Mouse (Mus musculus) lung, adult 2 months (tissue): Measurements from ENCODE around the gene Zbtb25. TPM values are rescaled to one million over a fixed set of nuclear protein-coding genes. Genes with fewer than 3 reads are reported as not detected.

Source experiments
- DNase-seq: peaks from one replicate; pipeline ENCODE4 v3.0.0; 2022
- H3K4me1 ChIP-seq: fragments of 200-500 bp; 2 replicates; pipeline ENCODE4 v1.6.1; 2011; ENCODE audit warnings: low read length; ENCODE audit not compliant: control insufficient read depth, insufficient read depth
- H3K4me3 ChIP-seq: fragments of 200-500 bp; replicated peaks from 2 replicates; pipeline ENCODE3; 2011; ENCODE audit warnings: low read depth, mild to moderate bottlenecking, control low read depth, low read length; ENCODE audit errors: extremely low read depth
- CTCF ChIP-seq: fragments of 200-500 bp; IDR thresholded peaks from 2 replicates; pipeline ENCODE4 v1.5.1; 2011; ENCODE audit warnings: mild to moderate bottlenecking, low read length, control low read depth; ENCODE audit not compliant: insufficient read depth
- POLR2A ChIP-seq: fragments of 200-500 bp; IDR thresholded peaks from 2 replicates; pipeline ENCODE4 v1.6.1; 2011; ENCODE audit warnings: low read depth, mild to moderate bottlenecking, control low read depth, low read length, borderline replicate concordance; ENCODE audit errors: extremely low read depth
- WGBS: fragments of 180-500 bp; shearing (Covaris S2); methylation state at CpG from one replicate; pipeline ENCODE4 v1.1.7; 2018; 5-methylcytosine and 5-hydroxymethylcytosine counted together
- polyA plus RNA-seq: library from polyadenylated mRNA; depleted of rRNA; stranded (reverse); fragments of >200 nt; gene quantifications from 2 replicates; pipeline ENCODE4 v1.2.3, GENCODE M21; 2012

The Zbtb25 gene
- polyA plus RNA-seq, 1 experiment: 6.4 TPM

GRCm38 (mm10) chr12:76318282-76319212 is 50.9 kb downstream of the Zbtb25 start:
- TF ChIP-seq POLR2A: no peak
- no peak for TF ChIP-seq CTCF
- Histone ChIP-seq H3K4me1 (peaks cover 10% of the 10 kb centered on the region), H3K4me3 (no peak overlapping the region)
- WGBS: 13% methylated on average over 9 of the region's 9 CpGs
- DNase-seq: no peak

- 80% methylated on average over 8 of the region's 8 CpGs for WGBS
- DNase-seq: no peak
- Histone ChIP-seq H3K4me3 (no peak overlapping the region), H3K4me1 (peaks cover 6% of the 10 kb centered on the region)
- TF ChIP-seq CTCF (no peak), POLR2A (no peak)
These were observed 57.5 kb downstream of the Zbtb25 start for GRCm38 (mm10) chr12:76311951-76312350.

- WGBS: 74% methylated on average over 9 of the region's 9 CpGs
- Histone ChIP-seq H3K4me1 (peaks cover 6% of the 10 kb centered on the region), H3K4me3 (no peak overlapping the region)
- TF ChIP-seq CTCF (no peak), POLR2A (no peak)
- no peak for DNase-seq
These were observed 58.2 kb downstream of the Zbtb25 start for GRCm38 (mm10) chr12:76311227-76311626.

- no peak for DNase-seq
- WGBS: 61% methylated on average over 6 of the region's 6 CpGs
- H3K4me3 ChIP-seq: no peak overlapping the region
- no peak for TF ChIP-seq CTCF
- TF ChIP-seq POLR2A: no peak
- H3K4me1 ChIP-seq: peaks cover 6% of the 10 kb centered on the region
These were observed 58.8 kb downstream of the Zbtb25 start for GRCm38 (mm10) chr12:76310633-76311032.

GRCm38 (mm10) chr12:76310007-76310406 is 59.4 kb downstream of the Zbtb25 start:
- H3K4me1 ChIP-seq: peaks cover 6% of the 10 kb centered on the region
- WGBS: 38% methylated on average over 6 of the region's 6 CpGs

GRCm38 (mm10) chr12:76308436-76308835 is 61.0 kb downstream of the Zbtb25 start:
- 85% methylated on average over 5 of the region's 5 CpGs for WGBS

More at GRCm38 (mm10) chr12:76310007-76310406, 59.4 kb downstream of the Zbtb25 start:
- TF ChIP-seq POLR2A (no peak), CTCF (no peak)
- no peak overlapping the region for H3K4me3 ChIP-seq
- DNase-seq: no peak

GRCm38 (mm10) chr12:76307964-76308363 is 61.4 kb downstream of the Zbtb25 start:
- no peak overlapping the region for H3K4me3 ChIP-seq
- WGBS: 31% methylated on average over 9 of the region's 9 CpGs
- TF ChIP-seq POLR2A: no peak
- no peak for TF ChIP-seq CTCF
- DNase-seq: no peak
- H3K4me1 ChIP-seq: peaks cover 6% of the 10 kb centered on the region

More at GRCm38 (mm10) chr12:76308436-76308835, 61.0 kb downstream of the Zbtb25 start:
- DNase-seq: no peak
- Histone ChIP-seq H3K4me3 (no peak overlapping the region), H3K4me1 (peaks cover 6% of the 10 kb centered on the region)
- TF ChIP-seq POLR2A (no peak), CTCF (no peak)

GRCm38 (mm10) chr12:76306852-76307561 is 62.4 kb downstream of the Zbtb25 start:
- peak; percentile 28; the same call in 1 of the 2 replicates for TF ChIP-seq POLR2A
- no peak for TF ChIP-seq CTCF
- Histone ChIP-seq H3K4me1 (peaks cover 6% of the 10 kb centered on the region), H3K4me3 (no peak overlapping the region)
- WGBS: 61% methylated on average over 9 of the region's 9 CpGs
- no peak for DNase-seq

- Histone ChIP-seq H3K4me3 (no peak overlapping the region), H3K4me1 (peaks cover 2% of the 10 kb centered on the region; the same call in 1 of the 2 replicates)
- 71% methylated on average over 8 of the region's 8 CpGs for WGBS
- no peak for TF ChIP-seq CTCF
- TF ChIP-seq POLR2A: no peak
- no peak for DNase-seq
These were observed 64.3 kb downstream of the Zbtb25 start for GRCm38 (mm10) chr12:76305107-76305506.
